Mouse (Mus musculus) kidney, postnatal 10 days (tissue): ENCODE results near the gene Mrpl14.

Source experiments
- DNase-seq: peaks from one replicate; pipeline ENCODE4 v3.0.0; 2021; ENCODE audit warnings: mixed read lengths

Mrpl14 gene

GRCm38 (mm10) chr17:45689120-45689519 lies 3.0 kb downstream of the Mrpl14 start:
- DNase-seq, result no peak

GRCm38 (mm10) chr17:45690044-45690443 lies 3.9 kb downstream of the Mrpl14 start:
- DNase-seq, result no peak

DNA sequence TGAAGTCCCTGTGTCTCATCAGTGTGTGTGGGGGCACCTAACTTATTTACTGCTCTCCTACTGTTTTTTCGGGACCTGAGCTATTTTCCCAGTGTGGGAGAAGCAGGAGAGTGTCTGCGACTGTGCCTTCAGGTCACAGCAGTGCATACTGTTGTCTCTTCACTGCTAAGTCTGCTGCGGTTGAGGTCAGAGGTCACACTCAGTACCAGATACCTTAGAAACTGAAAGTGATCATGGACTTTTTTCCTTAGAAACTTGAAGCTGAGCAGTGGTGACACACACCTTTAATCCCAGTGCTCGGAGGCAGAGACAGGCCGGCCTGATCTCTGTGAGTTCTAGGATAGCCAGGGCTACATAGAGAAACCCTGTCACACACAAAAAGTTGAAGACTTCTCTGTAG lies 6.0 kb downstream of the Mrpl14 start:
- DNase-seq, result no peak

- DNase-seq, result no peak
Measured at GRCm38 (mm10) chr17:45693812-45694565, 7.9 kb downstream of the Mrpl14 start.

DNA sequence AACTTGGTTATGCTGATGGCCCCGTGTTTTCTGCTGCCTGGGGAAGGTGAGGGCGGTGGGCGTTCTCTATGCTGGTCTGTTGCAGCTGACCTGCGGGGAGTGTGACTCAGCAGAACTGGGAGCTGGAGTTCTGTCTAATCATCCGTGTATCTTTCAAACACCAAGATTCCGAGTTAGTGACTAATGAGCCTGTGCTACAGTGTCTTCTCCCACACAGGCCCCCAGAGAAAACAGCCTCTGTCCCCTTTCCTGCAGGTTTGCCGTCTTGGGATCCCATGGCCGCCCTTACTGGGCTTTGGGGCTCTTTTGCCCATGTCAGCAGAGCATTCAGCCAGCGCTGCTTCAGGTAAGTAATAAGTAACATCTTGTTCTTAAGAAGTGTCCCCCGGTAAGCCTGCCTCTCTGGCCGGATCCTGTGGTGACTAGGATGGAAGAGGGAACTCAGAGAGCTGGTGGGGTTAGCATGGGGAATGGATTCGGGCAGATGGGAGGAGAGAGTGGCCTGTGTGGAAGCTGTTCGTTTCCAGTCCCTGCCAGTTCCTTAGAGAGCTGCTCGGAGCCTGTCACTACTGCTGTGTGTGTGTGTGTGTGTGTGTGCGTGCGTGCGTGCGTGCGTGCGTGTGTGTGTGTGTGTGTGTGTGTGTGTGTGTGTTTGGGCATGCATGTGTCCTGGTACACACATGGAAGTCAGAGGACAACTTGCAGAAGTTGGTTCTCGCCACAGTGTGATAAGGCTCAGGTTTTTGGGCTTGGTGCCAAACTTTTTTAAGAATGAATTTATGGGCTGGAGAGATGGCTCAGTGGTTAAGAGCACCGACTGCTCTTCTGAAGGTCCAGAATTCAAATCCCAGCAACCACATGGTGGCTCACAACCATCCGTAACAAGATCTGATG lies 9.4 kb downstream of the Mrpl14 start:
- DNase-seq, result peak; percentile 46

- no peak for DNase-seq
Measured at GRCm38 (mm10) chr17:45696981-45697380, 10.9 kb downstream of the Mrpl14 start.

DNA sequence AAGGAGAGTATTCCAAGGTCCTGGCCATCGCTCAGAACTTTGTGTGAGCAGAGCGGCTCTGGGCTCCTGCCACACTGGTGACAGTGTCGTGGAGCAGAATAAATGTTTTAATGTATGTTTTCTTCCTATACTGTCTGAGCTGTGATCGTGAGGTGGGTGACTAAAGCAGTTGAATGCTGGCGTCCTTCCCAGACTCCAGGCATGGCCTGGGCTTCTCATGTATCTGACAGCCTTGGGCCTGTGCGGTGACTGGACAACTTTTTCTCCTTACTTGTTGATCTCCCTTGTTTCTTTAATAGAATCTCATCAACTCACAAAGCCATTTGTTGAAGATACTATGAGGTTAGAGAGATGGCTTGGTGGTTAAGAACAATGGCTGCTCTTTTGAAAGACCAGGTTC lies 12.2 kb downstream of the Mrpl14 start:
- no peak for DNase-seq

GRCm38 (mm10) chr17:45699039-45699740 lies 13.1 kb downstream of the Mrpl14 start:
- no peak for DNase-seq

- peak; percentile 51 for DNase-seq
Measured at GRCm38 (mm10) chr17:45700496-45701235, 14.5 kb downstream of the Mrpl14 start.

GRCm38 (mm10) chr17:45701236-45701591 lies 15.1 kb downstream of the Mrpl14 start:
- DNase-seq, result no peak

DNA sequence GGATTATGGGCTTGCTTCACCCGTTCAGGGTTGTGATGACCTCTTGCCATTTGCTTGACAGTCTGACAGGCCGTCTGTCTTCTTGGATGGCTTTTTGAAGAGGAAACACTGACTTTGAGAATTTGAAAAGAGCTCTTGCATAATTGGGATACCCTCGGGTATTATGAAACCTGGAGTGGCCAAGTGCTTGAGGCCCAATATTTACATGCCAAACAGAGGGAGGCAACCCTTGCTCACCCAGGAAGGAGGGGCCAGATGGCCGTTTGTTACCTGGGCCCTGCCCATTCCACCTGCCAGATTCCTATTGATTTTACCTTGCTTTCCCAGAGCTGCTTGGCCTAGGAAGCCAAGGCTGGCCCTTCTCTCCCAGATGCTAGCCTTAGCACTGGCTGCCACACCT lies 16.1 kb downstream of the Mrpl14 start:
- DNase-seq, result no peak

DNA sequence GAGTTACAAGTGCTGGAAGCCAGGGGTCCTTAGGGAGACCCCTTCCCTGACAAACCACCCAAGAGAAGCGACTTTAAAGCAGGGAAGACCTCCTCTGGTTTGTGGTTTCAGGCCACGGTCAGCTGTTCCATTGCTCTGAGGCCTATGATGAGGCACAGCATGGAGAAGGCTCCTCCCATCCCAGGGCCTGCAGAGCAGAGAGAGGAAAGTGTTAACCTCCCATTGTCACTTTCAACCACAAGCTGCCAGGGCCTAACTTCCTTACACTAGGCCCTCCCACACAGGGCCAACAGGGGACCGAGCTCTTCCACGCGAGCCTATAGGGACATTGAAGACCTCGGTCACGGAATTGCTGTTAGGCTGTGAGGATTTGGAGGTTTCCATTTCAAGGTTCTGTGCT lies 17.1 kb downstream of the Mrpl14 start:
- no peak for DNase-seq

- no peak for DNase-seq
Measured at GRCm38 (mm10) chr17:45706796-45707195, 20.7 kb downstream of the Mrpl14 start.

DNA sequence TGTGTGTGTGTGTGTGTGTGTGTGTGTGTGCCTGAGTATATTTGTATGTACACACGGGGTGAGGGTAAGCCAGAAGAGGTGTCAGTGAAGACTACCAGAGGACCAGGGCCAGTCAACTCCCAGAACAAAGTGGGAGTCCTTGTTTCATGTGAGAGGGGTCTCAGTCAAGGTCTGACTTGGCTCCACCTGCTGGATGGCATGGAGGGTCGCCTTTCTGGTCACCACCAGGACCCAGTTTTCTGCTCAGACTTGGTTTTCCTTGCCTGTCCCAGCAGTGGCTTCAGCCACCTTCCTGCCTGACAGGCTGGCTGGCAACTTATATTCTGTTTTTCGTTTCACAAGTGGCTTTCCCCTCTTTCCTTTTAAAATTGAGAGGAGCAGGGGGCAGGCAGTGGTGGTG lies 21.3 kb downstream of the Mrpl14 start:
- DNase-seq, result no peak

GRCm38 (mm10) chr17:45708179-45708578 lies 22.1 kb downstream of the Mrpl14 start:
- no peak for DNase-seq

DNA sequence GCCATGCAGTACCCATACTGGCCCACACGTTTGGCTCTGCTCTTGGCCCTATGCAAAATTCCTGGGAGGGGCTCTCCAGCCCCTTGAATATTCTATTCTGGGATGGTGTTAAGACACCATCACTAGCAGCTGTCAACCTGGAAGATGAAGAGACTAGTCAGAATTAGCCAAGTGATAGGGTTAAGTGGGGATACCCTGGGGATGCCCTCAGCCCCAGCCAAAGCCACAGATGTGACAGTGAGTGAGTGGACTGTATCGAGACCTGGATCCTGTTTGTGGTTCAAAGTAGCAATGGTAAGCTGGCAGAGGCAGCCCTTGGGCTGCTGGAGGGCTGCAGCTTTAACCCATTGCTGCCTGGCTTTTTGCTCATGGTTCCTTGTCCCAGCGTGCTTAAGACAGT lies 23.7 kb downstream of the Mrpl14 start:
- no peak for DNase-seq

- no peak for DNase-seq
Measured at GRCm38 (mm10) chr17:45710407-45710806, 24.3 kb downstream of the Mrpl14 start.

- no peak for DNase-seq
Measured at GRCm38 (mm10) chr17:45711525-45711924, 25.4 kb downstream of the Mrpl14 start.

DNA sequence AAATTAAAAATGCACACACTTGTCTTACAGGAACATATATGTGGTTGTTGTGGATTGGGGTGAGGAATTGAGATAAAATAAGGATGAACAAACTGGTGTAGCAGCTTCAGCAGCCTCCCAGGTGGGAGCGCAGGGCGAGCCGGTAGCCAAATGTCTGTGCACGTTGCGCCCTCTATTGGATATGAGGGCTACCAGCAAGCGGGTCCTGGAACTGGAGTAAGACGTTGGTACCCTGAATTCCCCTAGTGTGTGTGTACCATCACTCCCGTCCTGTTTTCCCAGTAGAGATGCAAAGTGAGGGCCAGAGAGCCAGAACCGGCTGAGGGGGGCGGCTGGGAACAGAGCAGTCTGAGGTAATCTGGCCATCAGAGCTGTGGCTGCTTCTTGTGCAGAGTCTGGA lies 32.2 kb downstream of the Mrpl14 start:
- peak; percentile 84 for DNase-seq

GRCm38 (mm10) chr17:45723732-45724573 lies 37.8 kb downstream of the Mrpl14 start:
- DNase-seq, result peak; percentile 91

DNA sequence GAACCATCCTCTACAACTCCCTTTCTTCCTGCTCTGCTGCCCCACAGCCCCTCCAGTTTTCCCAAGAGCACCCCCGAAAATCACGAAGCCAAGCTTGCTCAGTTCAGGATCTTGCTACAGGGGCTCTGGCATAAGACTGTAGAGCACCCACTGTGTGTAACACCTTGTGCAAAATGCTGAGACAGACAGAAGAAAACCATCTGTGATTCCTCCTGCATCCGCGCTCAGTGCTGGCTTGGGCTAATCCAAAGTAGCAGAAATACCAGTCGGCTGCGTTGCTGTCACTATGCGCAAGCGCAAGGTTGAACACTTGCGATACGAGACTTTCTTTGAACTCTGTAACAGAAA lies 38.4 kb downstream of the Mrpl14 start:
- no peak for DNase-seq

- no peak for DNase-seq
Measured at GRCm38 (mm10) chr17:45726249-45726648, 40.1 kb downstream of the Mrpl14 start.
